Mouse (Mus musculus) frontal cortex, postnatal 10 days (tissue): ENCODE measurements around the gene Kcnab1.

Source experiments
- DNase-seq, 2 experiments: peaks; one replicate each; pipeline ENCODE4 v3.0.0; 2022; ENCODE audit warnings: low spot score in 2 of 2, mixed read lengths in 1 of 2

Gene Kcnab1

DNA sequence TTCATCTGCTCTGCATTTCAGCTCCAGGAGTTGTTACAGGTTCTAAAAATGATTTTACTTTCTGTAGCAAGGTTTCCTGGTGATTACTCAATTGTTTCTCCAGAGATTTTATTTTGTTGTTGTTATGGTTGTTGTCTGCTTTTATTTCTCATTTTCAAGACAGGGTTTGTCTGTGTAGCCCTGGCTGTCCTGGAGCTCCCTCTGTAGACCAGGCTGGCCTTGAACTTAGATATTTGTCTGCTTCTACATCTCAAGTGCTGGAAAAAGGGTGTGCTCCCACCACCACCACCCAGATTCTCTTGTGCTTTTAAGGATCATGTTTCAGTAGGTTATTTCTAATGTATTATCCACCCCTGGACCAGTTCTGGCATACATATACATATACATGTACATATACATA lies 207.6 kb downstream of the Kcnab1 start:
- no peak for DNase-seq

DNA sequence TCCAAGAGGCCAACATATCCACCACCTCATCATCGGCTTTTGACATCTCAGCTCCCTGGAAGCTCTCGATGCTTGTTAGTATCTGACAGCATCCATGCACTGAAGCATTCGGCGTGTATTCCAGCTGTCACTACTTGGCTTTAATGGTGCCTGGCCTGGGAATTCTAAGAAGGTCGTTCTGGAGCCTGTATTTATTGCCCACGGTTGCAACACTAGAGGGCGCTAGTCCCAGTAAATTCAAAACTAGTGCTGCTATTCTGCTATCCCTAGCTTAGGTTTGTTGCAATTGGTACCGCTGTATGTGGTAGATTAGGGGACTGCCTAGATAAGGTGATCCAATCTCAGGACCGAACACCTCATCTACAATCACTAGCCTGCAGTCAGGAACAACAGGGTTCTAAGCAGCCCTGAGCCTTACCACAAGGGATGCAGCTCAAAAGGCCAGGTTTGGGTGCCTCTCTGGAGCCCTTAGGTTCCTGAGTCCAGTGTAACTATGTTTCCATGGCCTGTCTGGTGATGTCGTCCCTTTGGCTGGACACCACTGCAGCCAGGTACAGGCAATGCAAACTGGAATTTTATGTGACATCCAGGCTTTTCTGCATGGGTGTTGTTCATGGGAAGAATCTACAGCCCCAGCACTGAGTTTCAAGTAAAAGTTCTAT lies 208.8 kb downstream of the Kcnab1 start:
- no peak for DNase-seq

DNA sequence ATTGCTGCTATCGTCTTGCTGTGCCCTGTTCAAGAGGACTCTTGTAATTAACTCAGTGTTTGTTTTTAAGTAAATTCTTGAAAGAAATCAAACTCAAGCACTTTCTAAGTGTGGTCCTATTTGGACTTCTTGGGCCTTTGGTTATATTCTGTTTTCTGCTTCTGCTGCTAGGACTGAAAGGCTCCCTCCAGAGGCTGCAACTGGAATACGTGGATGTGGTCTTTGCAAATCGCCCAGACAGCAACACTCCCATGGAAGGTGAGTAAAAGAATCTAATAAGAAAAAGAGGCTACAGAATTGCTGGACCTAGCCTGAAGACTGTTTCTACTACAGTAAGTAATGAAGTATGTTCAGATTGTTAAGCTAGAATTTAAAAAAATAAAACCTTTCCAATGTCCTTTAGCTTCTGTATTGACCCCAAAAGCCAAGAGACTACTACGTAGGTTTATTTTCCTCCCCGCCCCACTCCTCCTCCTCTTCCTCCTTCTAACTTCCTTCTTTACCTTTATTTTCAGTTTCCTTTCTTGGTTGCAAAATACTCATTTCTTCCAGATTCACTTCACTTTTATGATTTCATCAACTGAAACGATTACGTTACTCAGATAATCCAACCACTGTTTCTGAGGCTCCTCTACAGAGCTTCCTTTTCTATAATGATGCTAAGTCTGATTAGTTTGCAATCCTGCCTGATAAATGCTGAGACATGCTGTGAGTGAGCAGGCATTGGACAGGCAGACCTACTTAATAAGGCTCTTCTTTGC lies 210.2 kb downstream of the Kcnab1 start:
- DNase-seq = no peak

DNA sequence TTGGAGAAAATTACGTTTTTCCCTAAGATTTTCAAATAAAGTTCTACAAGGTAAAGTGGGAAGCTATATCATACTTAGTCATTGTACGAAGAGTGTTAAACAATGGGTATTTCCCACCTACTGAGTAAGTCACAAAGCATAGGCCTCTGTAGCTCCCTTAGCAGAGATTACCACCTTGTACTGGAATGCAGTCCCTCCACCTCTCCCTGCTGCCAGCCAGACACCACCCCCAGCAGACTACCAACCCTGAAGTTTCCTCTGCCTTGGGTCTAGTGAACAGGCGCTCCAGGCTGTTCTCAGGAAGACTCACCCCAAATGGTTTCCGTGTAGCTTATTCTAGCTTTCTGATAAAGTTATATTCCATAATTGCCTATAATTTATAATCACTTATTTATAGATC lies 211.8 kb downstream of the Kcnab1 start:
- no peak for DNase-seq

DNA sequence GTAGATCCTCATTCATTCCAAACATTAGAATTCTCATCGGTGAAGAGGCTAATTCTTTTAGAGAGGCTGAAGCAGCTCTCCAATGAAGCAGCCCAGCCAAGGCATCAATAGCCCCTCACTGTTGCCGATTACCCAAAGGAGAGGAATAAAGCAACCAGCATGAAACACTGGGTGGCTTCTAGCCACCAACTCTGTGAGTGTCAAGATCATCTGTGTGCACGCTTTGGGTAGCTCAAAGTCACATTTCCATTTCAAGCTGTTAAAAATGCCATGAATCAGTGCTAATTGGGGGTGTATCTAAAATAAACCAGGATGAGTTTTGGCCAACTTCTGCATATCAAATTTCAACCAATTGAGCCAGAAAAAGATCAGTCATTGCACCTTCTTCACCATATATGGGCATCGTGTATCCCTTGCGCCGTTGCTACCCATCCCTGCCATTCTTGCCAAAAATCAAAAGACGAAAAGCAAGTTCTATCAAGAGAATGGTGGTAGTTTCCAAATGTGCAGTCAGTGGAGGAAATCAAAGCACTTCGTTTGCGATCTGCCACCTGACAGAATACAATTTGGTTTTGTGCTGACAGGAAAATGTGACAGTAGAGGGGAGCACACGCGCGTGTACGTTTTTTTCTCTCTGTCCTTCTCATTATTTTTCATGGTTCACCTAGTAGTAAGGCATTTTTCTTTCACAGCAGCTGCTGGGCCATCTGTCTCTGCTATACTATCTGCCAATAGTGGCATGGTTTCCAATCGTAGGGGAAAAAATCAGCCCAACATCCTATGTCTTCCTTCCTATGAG lies 213.0 kb downstream of the Kcnab1 start:
- no peak for DNase-seq

DNA sequence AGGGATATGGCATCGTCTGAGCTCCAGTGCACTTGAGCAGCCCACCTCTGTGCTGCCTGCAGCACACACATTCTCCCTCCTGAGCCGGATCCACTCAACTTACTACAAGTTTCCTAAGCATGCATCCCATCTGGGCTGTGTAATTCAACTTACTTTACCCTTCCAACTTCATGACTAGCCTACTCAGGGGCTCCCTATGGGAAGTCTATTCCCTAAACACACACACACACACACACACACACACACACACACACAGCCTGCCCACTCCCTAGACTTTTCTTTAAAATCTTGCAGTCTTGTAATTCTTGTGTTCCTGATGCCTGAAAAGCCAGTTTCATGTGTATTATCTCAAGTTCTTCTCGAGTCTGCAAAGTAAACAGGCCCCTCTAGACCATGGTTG lies 216.1 kb downstream of the Kcnab1 start:
- DNase-seq = no peak

DNA sequence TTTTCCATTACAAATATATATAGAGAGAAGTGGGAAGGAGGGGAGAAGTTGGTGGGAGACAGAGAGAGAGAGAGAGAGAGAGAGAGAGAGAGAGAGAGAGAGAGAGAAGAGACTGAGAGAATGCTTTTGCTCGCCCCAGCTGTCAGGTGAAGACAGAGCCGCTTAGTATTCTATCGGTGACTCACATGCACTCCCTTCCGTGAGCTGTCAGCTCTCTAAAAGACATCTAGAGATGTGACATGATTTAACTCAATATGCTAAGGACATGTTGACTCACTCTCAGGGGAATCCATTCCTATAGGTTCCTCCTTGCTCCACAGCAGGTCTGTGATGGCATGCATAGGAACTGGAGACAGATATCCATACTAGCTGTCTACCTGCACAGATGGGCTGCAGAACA lies 219.6 kb downstream of the Kcnab1 start:
- no peak for DNase-seq

DNA sequence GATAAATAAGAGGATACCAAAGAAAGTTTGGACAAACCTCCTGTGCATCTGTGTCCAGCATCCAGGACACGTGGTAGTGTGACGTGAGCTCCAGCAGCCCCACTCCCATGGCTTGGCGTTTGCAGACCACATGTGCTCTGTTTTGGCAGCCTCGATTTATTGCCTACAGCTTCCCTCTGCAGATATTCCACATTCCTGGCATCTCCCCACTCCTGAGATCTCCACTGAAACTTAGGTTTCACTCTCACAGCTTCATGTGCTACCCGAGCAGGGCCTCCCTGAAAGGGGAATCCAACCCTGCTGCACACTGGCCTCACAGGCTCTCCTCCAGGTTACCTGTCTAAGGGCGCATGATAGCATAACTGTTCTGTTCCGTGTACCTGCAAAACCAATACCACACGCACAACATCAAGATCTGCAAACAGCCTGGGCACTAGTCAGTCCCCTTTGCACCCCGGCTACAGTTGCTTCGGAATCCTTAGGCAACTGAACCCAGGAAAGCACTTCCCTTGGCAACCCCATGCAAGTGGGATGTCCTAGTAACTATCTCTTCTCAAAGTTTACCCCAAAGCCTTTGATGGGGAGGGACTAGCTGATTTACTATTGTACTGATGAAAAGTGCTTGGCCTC lies 228.8 kb downstream of the Kcnab1 start:
- DNase-seq = no peak

DNA sequence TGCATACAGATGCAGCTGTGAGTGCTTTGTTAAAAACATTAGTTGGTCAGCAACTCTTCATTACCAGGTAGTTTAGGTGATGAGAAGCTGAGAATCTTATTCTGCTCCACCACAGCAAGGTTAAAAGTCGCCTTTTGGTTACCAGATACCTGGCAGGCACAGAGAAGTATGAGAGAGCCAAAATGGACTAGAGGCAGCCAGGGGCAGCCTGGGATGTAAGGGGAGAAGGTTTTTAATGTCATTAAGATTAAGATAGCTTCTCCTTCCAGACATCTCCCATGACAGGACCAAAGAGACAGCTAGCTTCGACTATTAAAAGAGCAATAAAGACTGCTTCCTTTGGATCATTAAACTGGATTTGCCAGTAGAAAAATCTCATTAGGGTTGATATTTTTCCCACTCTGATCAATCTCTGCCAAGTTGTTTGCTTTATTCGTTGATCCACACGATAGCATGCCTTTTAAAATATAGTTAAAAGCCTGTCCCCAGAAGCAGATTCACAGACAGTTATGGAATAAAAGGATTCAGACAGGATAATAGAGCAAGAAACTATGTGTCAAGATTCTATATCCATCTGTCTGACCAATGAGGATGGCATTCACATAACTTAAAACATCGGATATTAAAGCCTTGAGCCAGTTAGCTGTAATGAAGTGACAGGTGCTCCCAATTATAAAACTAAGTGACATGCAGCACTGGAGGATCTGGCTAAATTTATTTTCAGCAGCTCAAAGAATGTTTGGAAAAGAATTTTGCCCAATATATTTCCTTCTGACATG lies 231.2 kb downstream of the Kcnab1 start:
- no peak for DNase-seq

DNA sequence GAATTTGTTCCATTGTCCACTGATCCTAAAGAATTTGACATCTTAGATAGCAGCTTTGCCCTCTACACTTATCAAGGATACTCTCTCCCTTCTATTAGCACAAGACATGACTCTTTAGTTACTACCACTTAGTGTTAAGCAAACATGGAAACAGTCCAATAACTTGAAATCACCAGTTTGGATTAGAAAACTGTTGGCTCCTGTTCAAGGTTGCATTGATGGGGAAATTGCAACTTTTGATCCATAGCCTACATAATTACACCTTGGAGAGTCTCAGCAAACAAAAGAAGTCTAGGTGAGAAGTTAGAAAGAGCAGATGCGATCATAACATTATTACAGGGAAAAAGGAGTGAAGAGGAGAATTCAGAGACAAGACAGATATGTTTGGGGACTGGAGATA lies 237.0 kb downstream of the Kcnab1 start:
- DNase-seq = no peak

DNA sequence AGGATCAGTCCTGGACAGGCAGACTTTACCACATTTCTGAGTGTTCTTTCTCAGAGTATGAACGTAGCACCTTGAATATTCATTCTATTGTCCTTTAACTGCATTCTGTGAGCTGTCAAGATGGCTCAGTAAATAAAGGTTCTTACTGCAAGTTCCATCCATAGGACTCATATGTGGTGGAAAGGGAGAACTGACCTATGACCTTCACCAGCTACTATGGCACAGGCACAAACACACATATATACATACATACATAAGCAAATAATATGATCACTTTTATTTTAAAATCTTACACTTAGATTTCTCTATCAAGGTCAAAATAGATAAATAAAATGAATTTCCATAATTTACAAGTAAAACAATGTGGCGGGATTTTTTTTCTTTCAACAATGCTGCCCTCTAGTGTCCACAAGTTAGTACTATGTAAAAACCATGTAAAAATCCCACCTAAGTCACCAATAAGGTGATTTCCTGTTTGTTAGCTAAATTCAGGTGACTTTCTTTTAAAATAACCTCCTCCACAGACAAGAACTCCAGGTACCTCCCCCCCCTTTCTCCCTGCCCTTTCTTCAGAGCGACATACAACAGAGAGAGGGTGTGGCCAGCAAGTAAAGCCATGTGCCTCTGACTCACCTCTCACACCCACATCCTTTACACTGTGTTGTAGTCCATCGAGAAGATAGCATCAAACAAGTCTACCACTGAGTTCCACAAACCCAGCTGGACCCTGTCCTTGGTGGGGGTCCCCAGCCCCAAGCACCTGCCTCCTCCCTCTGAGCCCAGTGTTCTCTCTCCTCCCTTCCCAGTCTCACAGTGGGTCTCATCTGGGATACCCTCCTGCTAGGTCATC lies 243.3 kb downstream of the Kcnab1 start:
- no peak for DNase-seq

DNA sequence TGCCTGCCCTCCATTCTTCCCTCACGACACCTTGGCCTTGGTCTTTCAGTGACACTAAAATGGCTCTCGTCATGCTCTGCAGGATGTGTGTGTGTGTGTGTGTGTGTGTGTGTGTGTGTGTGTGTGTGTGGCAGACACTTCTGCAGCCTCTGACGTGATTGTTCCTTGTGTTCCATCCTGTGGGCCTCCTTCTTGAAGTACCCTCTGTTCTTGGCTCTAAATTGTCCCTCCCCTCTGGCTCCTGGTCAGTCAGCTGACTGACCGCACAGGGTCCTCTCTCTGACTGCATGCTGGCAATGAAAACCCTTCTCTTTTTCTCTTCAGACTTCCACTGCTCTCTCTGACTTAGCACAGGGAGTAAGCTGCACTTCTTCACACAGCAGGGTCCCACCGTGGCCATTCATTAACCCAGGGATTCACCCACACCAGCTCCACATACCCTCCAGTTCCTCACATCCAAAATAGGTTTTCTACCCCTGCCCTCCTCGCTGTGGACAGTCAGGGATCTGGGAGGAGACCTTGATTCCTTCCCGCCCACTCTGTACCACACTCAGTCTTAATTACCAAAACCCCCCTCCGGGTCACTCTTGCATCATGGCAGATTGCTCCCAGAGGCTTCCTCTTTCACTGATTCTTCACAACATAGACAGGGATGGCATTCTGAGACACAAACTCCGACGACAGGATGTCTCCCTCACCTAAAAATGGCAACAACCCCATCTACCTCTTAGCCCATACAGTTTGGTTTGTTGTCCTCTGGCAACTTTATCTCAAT lies 244.3 kb downstream of the Kcnab1 start:
- no peak for DNase-seq

DNA sequence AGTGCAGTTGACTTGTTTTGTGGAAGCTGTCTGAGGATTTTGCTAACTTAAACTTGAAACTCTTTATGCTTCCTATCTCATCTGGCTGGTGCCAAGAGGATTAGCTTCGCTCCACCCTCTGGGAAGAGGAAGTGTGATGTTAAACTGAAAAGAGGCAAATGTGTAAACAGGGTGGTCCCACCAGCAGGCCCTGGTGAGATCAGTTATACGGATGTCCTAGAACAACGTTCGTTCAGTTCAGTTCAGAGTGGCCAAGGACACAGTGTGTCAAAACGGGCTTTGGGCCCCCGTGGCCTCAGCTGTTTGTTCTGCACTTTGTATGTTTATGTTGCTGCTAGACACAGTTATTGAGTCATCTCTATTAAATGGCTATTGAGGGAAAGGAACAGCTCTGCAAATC lies 246.3 kb downstream of the Kcnab1 start:
- DNase-seq = no peak

DNA sequence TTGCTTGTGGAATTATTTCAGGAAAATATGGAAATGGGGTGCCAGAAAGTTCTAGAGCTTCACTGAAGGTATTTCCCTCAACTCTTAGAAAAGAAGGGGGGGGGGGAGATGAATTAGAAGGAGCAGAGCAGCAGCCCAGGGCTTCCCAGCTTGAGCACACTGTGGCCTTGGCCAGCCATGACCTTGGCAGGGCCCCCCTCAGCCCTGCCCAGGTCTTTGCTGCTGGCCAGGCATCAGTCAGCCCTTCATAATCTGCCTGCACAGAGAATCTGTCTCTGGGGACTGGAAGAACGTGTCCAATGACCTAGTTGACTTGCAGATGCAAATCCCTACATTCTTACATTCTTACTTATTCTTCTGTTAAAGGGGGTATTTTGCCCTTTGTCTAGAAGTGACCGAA lies 249.1 kb downstream of the Kcnab1 start:
- DNase-seq = no peak

DNA sequence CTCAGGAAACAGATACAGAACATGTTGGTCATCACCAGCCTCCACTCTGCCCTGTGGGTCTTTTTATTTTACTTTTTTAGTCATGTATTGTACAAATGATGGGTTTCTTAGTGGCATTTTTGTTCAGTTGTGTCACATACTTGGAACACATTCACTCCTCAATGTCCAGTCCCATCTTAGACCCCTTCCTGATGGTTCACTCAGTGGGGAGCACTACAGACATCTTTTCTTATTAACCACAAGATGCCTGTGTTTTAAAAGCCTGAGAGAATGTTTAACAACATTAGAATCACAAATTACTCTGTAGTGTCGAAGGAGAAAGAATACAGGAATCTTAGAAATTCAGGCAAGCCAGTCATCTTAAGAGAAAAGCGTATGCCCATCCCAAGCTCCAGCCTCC lies 249.7 kb downstream of the Kcnab1 start:
- DNase-seq = no peak

DNA sequence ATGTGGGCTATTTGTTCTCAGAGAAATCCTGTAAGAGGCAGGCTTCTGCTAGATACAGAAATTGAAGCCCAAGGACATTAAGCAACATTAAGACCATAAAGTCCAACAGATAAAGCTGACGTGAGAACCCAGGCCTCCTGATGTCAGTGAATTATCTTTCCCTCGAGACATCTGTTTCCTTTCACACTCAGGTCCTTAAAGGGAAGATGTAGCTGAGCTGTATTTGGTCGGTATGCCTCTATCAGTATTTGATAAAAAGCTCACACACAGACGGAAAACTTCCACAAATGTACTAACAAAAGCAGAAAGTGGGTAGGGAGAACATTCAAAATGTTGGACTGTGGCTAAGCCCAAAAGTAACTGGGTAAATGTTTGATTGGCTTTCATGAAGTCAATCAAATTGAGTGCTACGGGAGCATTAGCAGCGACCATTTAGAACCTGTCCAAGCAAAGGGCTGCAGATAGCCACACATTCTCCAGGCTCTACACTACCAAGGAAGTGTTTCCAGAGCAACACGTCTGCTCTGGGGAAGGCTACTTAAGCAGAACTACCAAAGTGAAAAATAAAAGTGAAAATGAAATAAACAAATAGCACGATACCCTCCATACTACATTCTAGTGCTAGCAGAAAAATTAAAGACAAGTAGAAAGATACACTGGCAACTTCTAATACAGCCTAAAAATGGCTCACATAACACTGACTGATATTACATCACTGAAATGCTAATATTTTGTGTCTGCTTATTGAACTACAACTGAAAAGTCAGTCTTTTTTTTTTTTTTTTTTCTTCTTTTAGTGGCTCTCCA lies 251.2 kb downstream of the Kcnab1 start:
- no peak for DNase-seq

DNA sequence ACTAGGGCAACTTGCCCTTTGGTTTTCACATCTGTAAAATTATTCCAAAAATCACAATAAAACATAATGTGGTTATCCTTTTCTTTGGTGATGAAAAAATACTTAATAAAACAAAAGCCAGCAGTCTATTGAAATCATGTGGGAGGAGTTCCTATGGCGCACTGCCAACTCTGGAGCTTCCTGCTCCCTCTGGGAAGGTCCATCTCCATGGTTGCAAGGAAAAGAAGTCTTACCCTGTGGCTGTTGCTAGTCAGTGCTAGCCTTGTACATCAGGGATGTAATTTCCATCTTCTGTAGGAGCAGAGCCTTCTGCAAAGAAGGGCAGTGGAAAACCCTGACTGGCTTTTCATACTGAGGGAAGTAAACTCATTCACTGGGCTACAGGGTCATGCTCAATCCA lies 254.3 kb downstream of the Kcnab1 start:
- DNase-seq = no peak

DNA sequence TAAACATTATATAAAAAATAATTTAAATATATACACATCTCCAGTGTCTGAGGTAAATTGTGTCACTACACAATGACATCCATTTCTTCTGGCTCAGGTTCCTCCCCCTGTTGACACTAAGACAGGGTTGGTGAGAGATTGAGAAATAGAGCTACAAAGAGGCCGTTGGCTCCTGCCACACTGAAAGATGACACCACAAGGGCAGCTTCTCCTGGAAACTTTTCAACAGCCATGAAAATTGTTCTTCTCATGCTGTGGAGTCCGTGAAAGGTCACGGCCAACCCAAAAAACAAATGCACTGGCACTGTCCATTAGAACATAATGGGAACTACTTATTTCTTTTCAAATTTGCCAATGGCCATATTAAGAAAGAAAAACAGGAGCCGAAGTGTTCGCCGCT lies 256.0 kb downstream of the Kcnab1 start:
- DNase-seq = no peak
